Mouse (Mus musculus): ENCODE measurements around the gene Hras. TPM values are rescaled to one million over a fixed set of nuclear protein-coding genes. Genes with fewer than 3 reads are reported as not detected.
A peak's percentile ranks its signal among the peaks of the same experiment; 100 is the strongest.

Gene Hras
- total RNA-seq, 2 experiments from 2014 or later, result 200 to 222 TPM

DNA sequence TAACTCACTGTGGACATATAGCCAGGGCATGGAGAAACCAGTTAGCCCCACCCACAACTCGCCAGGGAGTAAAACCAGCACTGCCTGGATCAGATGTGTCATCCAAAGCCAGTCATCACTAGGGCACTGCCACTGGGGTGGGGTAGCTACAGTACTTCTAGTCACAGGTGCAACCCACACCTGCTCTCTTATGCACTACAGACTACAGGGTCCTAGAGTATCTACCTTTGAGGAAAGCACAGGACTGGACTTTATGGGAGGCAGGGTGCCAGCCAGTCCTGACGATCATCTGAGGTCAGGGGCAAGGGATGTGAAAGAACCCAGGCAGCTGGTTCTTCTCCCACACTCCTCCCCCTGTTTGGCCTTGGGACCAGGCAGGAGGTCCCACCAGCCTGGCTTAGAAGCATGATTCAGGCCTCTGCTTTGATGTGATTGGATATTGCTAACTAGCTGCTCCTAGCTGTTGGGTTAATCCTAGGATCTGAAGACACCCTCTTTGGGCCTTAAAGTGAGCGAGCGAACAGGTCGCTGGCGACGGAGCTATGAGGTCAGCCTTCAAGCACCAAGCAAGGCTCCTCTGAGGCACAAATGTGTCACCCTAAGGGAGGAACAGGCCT is 25.8 kb downstream of the Hras start:
- DNase-seq (ENCODE audit: low spot score in 2 of 2), result peak in 1 of 2 experiments; percentile 11
- Histone ChIP-seq H3K27ac (peak overlapping the region; percentile 83), H3K4me3 (peak overlapping the region; percentile 54)
- TF ChIP-seq CTCF (conservative IDR thresholded peaks at IDR 0.05), result no peak

DNA sequence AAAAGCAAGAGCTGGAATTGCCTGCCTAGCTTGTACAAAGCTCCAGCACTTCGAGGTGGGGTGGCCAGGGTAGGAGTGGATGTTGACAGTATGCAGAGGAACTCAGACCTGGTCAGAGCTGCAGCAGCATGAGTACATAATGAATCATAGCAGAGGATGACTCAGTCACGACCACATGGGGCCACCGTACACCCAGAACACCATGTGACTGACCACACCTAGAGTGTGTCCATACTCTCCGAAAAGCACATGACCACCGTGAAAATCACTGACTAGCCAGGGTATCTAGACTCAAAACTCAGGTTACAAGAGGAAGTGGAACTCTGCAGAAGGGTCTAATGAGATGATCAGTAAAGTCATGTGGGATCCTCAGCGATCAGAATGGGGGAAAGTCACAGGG is 29.0 kb downstream of the Hras start:
- Histone ChIP-seq H3K4me3 (no peak overlapping the region), H3K27ac (no peak overlapping the region)
- no peak for TF ChIP-seq CTCF (conservative IDR thresholded peaks at IDR 0.05)
- DNase-seq (ENCODE audit: low spot score in 2 of 2), result peak in 1 of 2 experiments; percentile 8

DNA sequence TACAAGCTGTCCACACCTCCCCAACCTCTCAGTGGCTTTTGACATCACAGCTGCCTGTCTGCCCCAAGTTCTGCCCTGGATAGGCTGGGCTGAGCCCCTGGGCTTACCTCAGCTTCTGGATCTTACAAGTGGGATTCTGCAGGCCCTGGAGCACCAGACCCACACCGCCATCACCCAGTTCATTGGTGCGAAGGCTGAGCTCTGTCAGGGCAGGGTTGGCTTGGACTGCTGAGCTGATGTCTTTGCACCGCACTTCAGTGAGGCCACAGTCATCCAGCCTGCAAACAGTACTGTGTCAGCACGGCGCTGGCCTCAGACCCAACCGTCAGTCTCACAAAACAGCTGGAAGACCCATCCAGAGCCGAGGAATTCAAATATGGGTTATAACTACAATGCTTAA is 29.4 kb downstream of the Hras start:
- DNase-seq (ENCODE audit: low spot score in 2 of 2), result peak in 1 of 2 experiments; percentile 9
- no peak for TF ChIP-seq CTCF (conservative IDR thresholded peaks at IDR 0.05)
- Histone ChIP-seq H3K4me3 (no peak overlapping the region), H3K27ac (no peak overlapping the region)

DNA sequence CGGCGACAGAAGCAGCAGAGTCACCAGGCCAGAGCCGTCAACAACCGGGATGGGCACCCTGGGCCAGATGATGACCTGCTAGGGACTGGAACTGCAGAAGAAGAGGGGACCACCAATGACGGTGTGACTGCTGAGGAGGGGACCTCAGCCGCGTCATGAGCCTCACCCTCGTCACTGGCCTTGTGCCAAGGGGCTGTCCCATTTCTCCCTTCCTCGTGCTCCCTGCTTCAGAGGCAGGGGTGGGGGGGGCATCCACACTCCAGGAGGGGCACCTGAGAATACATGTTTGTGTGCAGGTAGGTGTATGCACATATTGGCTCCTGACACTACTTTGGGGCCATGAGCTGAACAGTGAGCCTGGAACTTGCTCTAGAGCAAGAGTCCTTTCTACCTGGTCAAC is 38.4 kb downstream of the Hras start:
- no peak for TF ChIP-seq CTCF (conservative IDR thresholded peaks at IDR 0.05)
- no peak for DNase-seq (ENCODE audit: low spot score in 2 of 2)
- Histone ChIP-seq H3K4me3 (no peak overlapping the region), H3K27ac (no peak overlapping the region)

DNA sequence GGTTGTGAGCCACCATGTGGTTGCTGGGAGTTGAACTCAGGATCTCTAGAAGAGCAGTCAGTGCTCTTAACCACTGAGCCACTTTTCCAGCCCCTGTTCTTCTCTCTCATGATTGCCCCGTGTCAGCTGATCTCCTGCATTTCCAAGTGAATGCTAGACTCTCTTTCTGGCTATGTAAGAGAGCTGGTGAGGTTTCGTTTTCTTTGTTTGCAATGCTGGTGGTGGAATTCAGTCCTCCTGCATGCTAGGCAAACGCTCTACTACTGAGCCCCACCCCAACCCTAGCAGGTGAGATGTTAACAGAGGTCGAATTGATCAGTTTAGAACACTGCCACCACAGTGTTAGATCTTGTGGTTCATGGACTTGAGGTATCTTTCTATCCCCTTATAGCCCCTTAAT is 45.2 kb downstream of the Hras start:
- Histone ChIP-seq H3K27ac (no peak overlapping the region), H3K4me3 (no peak overlapping the region)
- TF ChIP-seq CTCF (conservative IDR thresholded peaks at IDR 0.05), result no peak
- DNase-seq (ENCODE audit: low spot score in 2 of 2), result no peak

DNA sequence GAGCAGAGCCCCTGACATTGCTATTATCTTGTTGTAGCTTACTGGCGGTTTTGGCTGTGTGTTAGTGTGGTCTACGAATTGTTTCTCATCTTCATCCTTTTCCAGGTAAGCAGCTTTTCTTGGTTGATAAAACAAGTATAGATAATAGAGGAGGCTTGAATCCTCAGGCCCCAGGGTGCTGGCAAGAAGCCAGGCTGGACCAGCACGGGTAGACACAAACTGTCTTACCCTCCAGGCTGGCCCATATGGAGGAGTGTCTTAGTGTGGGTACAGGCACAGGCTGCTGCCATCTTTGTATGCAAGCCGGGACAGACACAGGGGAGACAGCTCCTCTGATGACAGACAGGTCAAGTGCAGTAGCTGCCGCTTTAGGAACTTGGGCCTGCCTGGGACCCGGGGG is 46.8 kb downstream of the Hras start:
- no peak for TF ChIP-seq CTCF (conservative IDR thresholded peaks at IDR 0.05)
- no peak for DNase-seq (ENCODE audit: low spot score in 2 of 2)
- no peak overlapping the region for H3K4me3 ChIP-seq
- H3K27ac ChIP-seq, result 0 out of 2 replicates have a peak overlapping the region, but pooled peaks have one; percentile 7

DNA sequence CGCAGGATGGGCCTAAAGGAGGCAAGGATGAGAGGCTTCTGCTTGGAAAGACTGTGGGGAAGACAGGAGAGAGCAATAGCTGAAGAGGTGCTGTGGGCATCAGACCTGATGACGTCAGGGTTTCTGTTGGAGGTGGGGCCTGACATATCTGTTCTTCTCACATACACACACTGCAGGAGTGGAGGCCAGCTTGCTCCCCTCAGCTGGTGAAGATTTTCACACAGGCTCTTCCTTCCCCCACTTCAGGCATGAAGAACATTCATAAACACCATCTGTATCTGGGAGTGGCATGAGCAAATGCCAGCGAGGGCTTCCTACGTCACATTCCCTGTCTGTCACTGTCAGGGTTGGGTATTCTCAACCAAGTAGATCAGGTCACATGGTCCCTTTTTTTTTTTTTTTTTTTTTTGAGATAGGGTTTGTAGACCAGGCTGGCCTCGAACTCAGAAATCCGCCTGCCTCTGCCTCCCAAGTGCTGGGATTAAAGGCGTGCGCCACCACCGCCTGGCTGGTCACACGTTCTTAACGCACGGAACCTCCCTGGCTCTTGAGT is 47.7 kb downstream of the Hras start:
- no peak for TF ChIP-seq CTCF (conservative IDR thresholded peaks at IDR 0.05)
- peak overlapping the region; percentile 57; the same call in 1 of the 2 replicates for H3K27ac ChIP-seq
- DNase-seq (ENCODE audit: low spot score in 2 of 2), result no peak
- no peak overlapping the region for H3K4me3 ChIP-seq

DNA sequence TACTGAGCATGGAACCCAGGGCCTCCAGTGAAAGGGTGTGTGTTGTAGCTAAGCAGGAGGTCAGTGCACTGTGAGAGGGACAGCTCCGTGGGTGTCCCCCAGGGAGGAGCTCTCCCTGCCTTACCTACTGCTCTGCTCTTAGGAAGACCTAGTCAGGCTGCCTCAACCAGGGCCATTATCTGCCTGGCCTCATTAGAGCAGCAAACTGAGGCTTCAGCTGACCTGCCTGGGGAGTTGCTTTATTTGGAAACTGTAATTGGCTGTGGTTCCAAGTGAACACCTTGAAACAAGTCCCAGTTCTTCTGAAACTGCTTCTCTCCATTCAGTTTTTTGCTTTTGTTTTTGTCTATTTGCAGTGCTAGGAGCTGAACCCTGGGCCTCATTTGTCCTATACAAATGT is 48.4 kb downstream of the Hras start:
- H3K27ac ChIP-seq, result peak overlapping the region; percentile 57; the same call in 1 of the 2 replicates
- H3K4me3 ChIP-seq, result no peak overlapping the region
- no peak for DNase-seq (ENCODE audit: low spot score in 2 of 2)
- TF ChIP-seq CTCF (conservative IDR thresholded peaks at IDR 0.05), result no peak

DNA sequence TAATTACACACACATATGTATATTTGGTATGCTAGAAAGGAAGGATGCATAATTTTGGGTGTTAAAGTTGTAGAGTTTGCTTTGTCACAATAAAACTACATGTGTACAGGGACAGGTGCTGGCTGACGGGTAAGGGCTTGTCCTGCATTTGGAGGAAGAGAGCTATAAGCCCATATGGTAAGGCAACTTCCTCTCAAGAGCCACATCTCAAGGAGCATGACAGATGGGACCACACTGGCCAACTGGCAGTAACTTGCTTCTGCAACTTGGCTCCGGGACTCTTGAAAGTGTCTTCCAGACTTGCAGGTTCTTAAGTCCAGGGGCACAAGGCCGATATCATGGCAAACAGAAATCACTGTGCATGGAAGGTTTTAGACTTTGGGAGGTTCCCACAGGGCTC is 49.2 kb downstream of the Hras start:
- DNase-seq (ENCODE audit: low spot score in 2 of 2), result no peak
- no peak overlapping the region for H3K4me3 ChIP-seq
- no peak for TF ChIP-seq CTCF (conservative IDR thresholded peaks at IDR 0.05)
- H3K27ac ChIP-seq, result no peak overlapping the region

DNA sequence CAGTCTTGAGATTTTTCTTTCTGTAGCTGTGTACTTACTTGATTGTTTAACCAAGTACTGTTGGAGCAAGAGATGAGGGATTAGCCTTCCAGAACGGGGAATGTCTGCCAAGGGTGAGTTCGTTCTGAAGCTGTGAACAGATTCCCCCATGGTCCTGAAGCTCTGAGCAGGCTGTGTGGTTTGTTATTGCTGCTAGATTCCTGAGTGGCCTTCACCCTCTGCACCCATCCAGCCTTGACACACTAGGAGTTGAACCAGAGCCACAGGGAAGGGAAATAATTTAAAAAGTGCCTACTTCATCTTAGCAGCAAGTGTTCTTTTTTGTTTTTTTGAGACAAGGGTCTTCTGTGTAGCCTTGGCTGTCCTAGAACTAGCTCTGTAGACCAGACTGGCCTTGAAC is 49.9 kb downstream of the Hras start:
- no peak overlapping the region for H3K27ac ChIP-seq
- no peak for DNase-seq (ENCODE audit: low spot score in 2 of 2)
- TF ChIP-seq CTCF (conservative IDR thresholded peaks at IDR 0.05), result no peak
- H3K4me3 ChIP-seq, result no peak overlapping the region

DNA sequence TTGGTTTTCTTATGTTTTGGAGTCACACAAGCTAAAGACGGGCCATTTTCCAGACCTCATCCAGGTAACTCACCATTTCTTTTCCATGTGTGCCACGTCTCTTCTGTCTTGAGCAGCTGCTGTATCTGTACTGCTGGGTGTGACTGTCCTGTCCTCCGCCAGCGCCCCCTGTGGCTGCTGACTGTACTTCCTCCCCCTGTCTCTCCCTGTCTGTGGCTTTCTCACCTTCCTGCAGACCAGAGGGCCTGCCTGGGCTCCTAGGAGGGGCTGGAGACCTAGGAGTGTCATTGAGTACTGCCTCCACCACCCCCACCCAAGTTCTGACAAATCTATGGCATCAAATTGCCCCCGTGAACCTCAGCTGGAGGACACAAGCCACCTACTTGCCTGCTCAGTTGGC is 50.7 kb downstream of the Hras start:
- DNase-seq (ENCODE audit: low spot score in 2 of 2), result no peak

DNA sequence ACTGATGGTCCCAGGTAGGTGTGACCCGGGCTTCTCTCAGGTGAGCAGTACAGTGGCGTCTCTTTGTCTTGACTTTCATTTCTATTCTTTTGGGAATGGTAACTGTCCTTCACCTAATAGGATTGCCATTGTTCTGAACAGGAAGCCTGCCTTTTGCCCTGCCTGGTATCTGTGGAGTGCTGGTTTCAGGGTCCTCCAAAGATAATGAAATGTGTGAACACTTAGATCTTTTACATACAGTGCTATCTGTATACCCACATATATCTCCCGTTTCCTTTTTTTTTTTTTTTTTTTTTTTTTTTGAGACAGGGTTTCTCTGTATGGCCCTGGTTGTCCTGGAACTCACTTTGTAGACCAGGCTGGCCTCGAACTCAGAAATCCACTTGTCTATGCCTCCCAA is 52.5 kb downstream of the Hras start:
- Histone ChIP-seq H3K4me3 (no peak overlapping the region), H3K27ac (no peak overlapping the region)
- no peak for TF ChIP-seq CTCF (conservative IDR thresholded peaks at IDR 0.05)
- DNase-seq (ENCODE audit: low spot score in 2 of 2), result no peak

More for the DNA sequence above, 50.7 kb downstream of the Hras start:
- Histone ChIP-seq H3K27ac (peak overlapping the region; percentile 9; the same call in 1 of the 2 replicates), H3K4me3 (no peak overlapping the region)
- peak; percentile 74 for TF ChIP-seq CTCF (conservative IDR thresholded peaks at IDR 0.05)

Small RNA genes lying within 50 kb of the gene (microRNA-seq; reads per million reads assigned to microRNA genes)
- 70.6 to 92.1 reads per million in 2 experiments for gene Mir210

Other genes starting within 250 kb of the Hras start
- not detected for gene Ifitm5, start 243.7 kb downstream of the Hras start, total RNA-seq (2021)
- not detected for gene Gm45717, start 238.1 kb downstream of the Hras start, total RNA-seq (2021)
- 10 to 100 TPM; 13.0 to 16.3 TPM for gene Ifitm2, start 238.0 kb downstream of the Hras start, total RNA-seq (2021)
- 1 to 10 TPM; 1.9 to 2.9 TPM for gene Ifitm1, start 226.8 kb downstream of the Hras start, total RNA-seq (2021)
- 10 to 100 TPM in 1 of 2 experiments, 1 to 10 TPM in 1; 9.6 to 13.9 TPM for gene Ifitm3, start 183.2 kb downstream of the Hras start, total RNA-seq (2021)
- gene Ifitm6, start 176.1 kb downstream of the Hras start, total RNA-seq (2021), result not detected
- not detected for gene Gm17387, start 164.9 kb downstream of the Hras start, total RNA-seq (2021)
- 100 to 1,000 TPM in 1 of 2 experiments, 10 to 100 TPM in 1; 93.4 to 101 TPM for gene B4galnt4, start 132.9 kb downstream of the Hras start, total RNA-seq (2021)
- not detected for gene Pkp3, start 115.8 kb downstream of the Hras start, total RNA-seq (2021)
- 1 to 10 TPM; 2.1 to 2.5 TPM for gene Sigirr, start 93.4 kb downstream of the Hras start, total RNA-seq (2021)
- not detected for gene Ano9, start 76.2 kb downstream of the Hras start, total RNA-seq (2021)
- 10 to 100 TPM; 50.8 to 64.4 TPM for gene Ptdss2, start 71.6 kb downstream of the Hras start, total RNA-seq (2021)
- 10 to 100 TPM; 40.6 to 42.3 TPM for gene Rnh1, start 21.1 kb downstream of the Hras start, total RNA-seq (2021)
- 1 to 10 TPM; 4.5 to 5.7 TPM for gene Lrrc56, start 152 bp upstream of the Hras start, total RNA-seq (2021)
- gene Lmntd2, start 20.1 kb upstream of the Hras start, total RNA-seq (2021), result not detected
- gene Rassf7, start 21.9 kb upstream of the Hras start, total RNA-seq (2021), result 1 to 10 TPM in 1 of 2 experiments, under 1 TPM in 1; 0.98 to 1.2 TPM
- gene Phrf1, start 34.8 kb upstream of the Hras start, total RNA-seq (2021), result 10 to 100 TPM; 72.8 to 76.1 TPM
- gene Irf7, start 72.5 kb upstream of the Hras start, total RNA-seq (2021), result 1 to 10 TPM in 1 of 2 experiments, under 1 TPM in 1; 0.56 to 1.3 TPM
- gene Cdhr5, start 82.8 kb upstream of the Hras start, total RNA-seq (2021), result not detected
- not detected for gene Sct, start 85.1 kb upstream of the Hras start, total RNA-seq (2021)
- gene Drd4, start 98.0 kb upstream of the Hras start, total RNA-seq (2021), result under 1 TPM; 0.20 to 0.23 TPM
- 10 to 100 TPM; 74.1 to 77.0 TPM for gene Deaf1, start 133.7 kb upstream of the Hras start, total RNA-seq (2021)
- 10 to 100 TPM; 32.9 to 33.7 TPM for gene Tmem80, start 133.7 kb upstream of the Hras start, total RNA-seq (2021)
- 1 to 10 TPM; 4.9 to 5.1 TPM for gene Eps8l2, start 144.9 kb upstream of the Hras start, total RNA-seq (2021)
- gene Taldo1, start 198.2 kb upstream of the Hras start, total RNA-seq (2021), result 100 to 1,000 TPM; 111 to 114 TPM
- 10 to 100 TPM; 42.1 to 45.1 TPM for gene Gatd1, start 220.1 kb upstream of the Hras start, total RNA-seq (2021)
- gene Cend1, start 235.5 kb upstream of the Hras start, total RNA-seq (2021), result 100 to 1,000 TPM; 251 to 263 TPM
- 100 to 1,000 TPM; 338 to 343 TPM for gene Slc25a22, start 243.9 kb upstream of the Hras start, total RNA-seq (2021)